Mouse (Mus musculus) ES-E14 (cell line): ENCODE measurements around the gene Strc. TPM values are rescaled to one million over a fixed set of nuclear protein-coding genes. Genes with fewer than 3 reads are reported as not detected.
A peak's percentile ranks its signal among the peaks of the same experiment; 100 is the strongest.

ENCODE experiments used
- DNase-seq: peaks from one replicate; pipeline ENCODE4 v3.0.0-alpha.2; 2013; ENCODE audit warnings: low read depth, low spot score
- H3K27ac ChIP-seq: 2 replicates; pipeline ENCODE4 v1.5.1; 2012; ENCODE audit warnings: low read depth, mild to moderate bottlenecking, low read length, moderate library complexity, mixed read lengths; ENCODE audit not compliant: poor library complexity, insufficient read depth, severe bottlenecking
- H3K36me3 ChIP-seq: 2 replicates; pipeline ENCODE4 v1.6.1; 2012; ENCODE audit warnings: mild to moderate bottlenecking, low read length, moderate library complexity, mixed read lengths; ENCODE audit not compliant: control insufficient read depth, poor library complexity, insufficient read depth, severe bottlenecking
- H3K4me1 ChIP-seq, 2 experiments: fragments of 150-350 bp in 1 of 2; sonication (generic) in 1 of 2; 2 replicates each; pipeline ENCODE4 v1.6.1; 2012; ENCODE audit warnings: low read length in 2 of 2, mild to moderate bottlenecking in 1 of 2, mixed read lengths in 1 of 2; ENCODE audit not compliant: control insufficient read depth in 2 of 2, insufficient read depth in 2 of 2, poor library complexity in 1 of 2
- H3K4me3 ChIP-seq, 2 experiments: fragments of 150-350 bp in 1 of 2; sonication (generic) in 1 of 2; 2 replicates each; pipeline ENCODE4 v1.5.1; 2012; ENCODE audit warnings: low read length in 2 of 2, low read depth in 1 of 2, mild to moderate bottlenecking in 1 of 2, mixed read lengths in 1 of 2; ENCODE audit not compliant: insufficient read depth in 1 of 2, poor library complexity in 1 of 2, severe bottlenecking in 1 of 2
- H3K9ac ChIP-seq: 2 replicates; pipeline ENCODE4 v1.6.1; 2012; ENCODE audit warnings: low read depth, mild to moderate bottlenecking, low read length, mixed read lengths; ENCODE audit not compliant: poor library complexity, insufficient read depth, severe bottlenecking
- H3K9me3 ChIP-seq: fragments of 150-350 bp; sonication (generic); 2 replicates; pipeline ENCODE4 v1.6.1; 2012; ENCODE audit warnings: low read depth, mild to moderate bottlenecking, low read length; ENCODE audit not compliant: control insufficient read depth, insufficient read depth
- CHD2 ChIP-seq: IDR thresholded peaks from 2 replicates; pipeline ENCODE4 v1.6.1; 2014; ENCODE audit warnings: mild to moderate bottlenecking, low read depth, low read length, inconsistent platforms
- HCFC1 ChIP-seq: IDR thresholded peaks from 2 replicates; pipeline ENCODE4 v1.6.1; 2012; ENCODE audit warnings: low read length, inconsistent platforms, borderline replicate concordance; ENCODE audit not compliant: insufficient read depth
- MAFK ChIP-seq: IDR thresholded peaks from 2 replicates; pipeline ENCODE4 v1.6.1; 2014; ENCODE audit warnings: mild to moderate bottlenecking, low read depth, low read length, inconsistent platforms; ENCODE audit not compliant: insufficient read depth
- ZC3H11A ChIP-seq: IDR thresholded peaks from 2 replicates; pipeline ENCODE4 v1.6.1; 2012; ENCODE audit warnings: low read depth, mild to moderate bottlenecking, inconsistent platforms, low read length, borderline replicate concordance
- ZNF384 ChIP-seq: IDR thresholded peaks from 2 replicates; pipeline ENCODE4 v1.6.1; 2012; ENCODE audit warnings: low read depth, low read length, inconsistent platforms
- in situ Hi-C, 2 experiments: fragments of 600-800 bp; cut with MboI; formaldehyde crosslinking; loops; one replicate each; pipeline ENCODE4 v1.15.1; 2025; ENCODE audit warnings: low sequenced_read_pairs in 2 of 2, inconsistent platforms in 1 of 2; ENCODE audit not compliant: unreplicated experiment in 2 of 2
- total RNA-seq: library from RNA; depleted of rRNA; stranded (reverse); fragments of 300-350 nt; gene quantifications from 2 replicates; pipeline ENCODE4 v1.2.3, GENCODE M21; 2012

Strc gene
- total RNA-seq, 1 experiment, result 0.09 TPM

DNA sequence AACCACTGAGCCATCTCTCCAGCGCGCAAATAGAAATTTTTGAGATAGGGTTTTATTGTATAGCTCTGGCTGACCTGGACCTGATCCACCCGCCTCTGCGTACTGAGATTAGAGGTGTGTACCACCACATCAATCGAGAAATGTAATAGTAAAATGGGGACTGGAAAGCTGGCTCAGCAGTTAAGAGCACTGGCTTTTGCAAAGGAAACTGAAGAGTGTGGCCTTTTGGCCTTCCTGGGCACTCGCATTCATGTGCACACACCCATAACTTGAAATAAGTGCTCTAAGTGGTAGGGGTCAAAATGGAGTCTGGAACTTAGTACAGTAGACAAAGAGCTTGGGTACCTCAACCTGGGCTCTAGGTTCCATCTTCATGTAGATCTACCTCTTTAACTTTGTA lies 29.4 kb upstream of the Strc start:
- H3K4me3 ChIP-seq, result no peak overlapping the region
- H3K9ac ChIP-seq, result no peak overlapping the region
- peaks cover 8% of the 10 kb centered on the region for H3K36me3 ChIP-seq

DNA sequence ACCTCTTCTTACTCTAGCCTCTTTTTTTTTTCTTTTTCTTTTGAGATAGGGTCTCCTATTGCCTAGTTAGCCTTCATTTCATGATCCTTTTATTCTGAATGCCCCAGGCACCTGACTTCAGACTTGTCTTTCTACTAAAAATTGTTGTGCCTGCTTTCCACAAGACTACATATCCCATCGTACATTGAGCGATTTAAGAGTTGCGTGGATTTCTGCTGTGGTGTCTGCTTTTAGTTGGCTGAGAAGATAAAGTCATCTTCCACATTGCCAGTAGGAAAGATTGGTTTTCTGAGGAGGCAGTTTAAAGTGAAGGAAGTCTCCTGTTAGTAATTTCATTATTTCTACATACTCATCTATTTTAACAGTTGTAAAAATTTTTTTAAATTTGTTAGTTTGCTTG lies 28.6 kb upstream of the Strc start:
- Histone ChIP-seq H3K36me3 (peaks cover 7% of the 10 kb centered on the region), H3K9ac (no peak overlapping the region; the same call in 1 of the 2 replicates), H3K4me1 (peaks cover 3 to 6% of the 10 kb centered on the region in 2 experiments; a peak in 3 of 4 replicates), H3K27ac (no peak overlapping the region), H3K9me3 (no peaks in the 10 kb centered on the region), H3K4me3 (peak overlapping the region in 1 of 2 experiments; percentile 25; a peak in 1 of 4 replicates)
- TF ChIP-seq CHD2, result no peak
- no peak for TF ChIP-seq ZNF384
- no peak for TF ChIP-seq MAFK
- TF ChIP-seq HCFC1, result no peak
- no peak for TF ChIP-seq ZC3H11A
- in situ Hi-C loops, result no loop called here
- DNase-seq, result no peak

More for the DNA sequence above, 29.4 kb upstream of the Strc start:
- H3K27ac ChIP-seq, result no peak overlapping the region
- H3K4me1 ChIP-seq, result peaks cover 3 to 6% of the 10 kb centered on the region in 2 experiments; a peak in 3 of 4 replicates
- in situ Hi-C loops, result no loop called here
- no peaks in the 10 kb centered on the region for H3K9me3 ChIP-seq
- TF ChIP-seq CHD2 (no peak), ZC3H11A (no peak), HCFC1 (no peak)
- no peak for DNase-seq

DNA sequence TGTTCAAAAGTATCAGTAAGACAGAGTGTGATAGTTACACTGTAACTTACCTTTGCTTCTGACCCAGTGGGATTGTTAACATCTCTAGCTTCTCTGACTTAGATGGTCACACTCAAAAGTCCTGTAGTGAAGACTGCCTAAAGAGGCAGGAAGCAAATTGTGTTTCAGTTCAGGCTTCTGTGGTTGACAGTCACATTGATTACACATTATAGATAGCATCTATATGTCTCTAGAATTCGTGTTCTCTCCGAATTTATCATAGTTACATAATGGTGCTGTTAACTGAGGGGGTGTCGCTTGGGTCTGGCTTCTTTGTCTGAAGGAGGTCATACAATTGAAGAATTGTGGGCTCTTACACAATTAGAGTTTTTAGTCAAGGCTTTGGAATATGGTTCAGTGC lies 28.1 kb upstream of the Strc start:
- Histone ChIP-seq H3K9ac (no peak overlapping the region), H3K4me1 (peaks cover 3 to 6% of the 10 kb centered on the region in 2 experiments; a peak in 3 of 4 replicates), H3K4me3 (peak overlapping the region; percentile 25 to 90; a peak in 3 of 4 replicates), H3K36me3 (peaks cover 5% of the 10 kb centered on the region), H3K9me3 (no peaks in the 10 kb centered on the region), H3K27ac (no peak overlapping the region)
- TF ChIP-seq ZNF384 (no peak), CHD2 (no peak), HCFC1 (no peak), MAFK (no peak), ZC3H11A (no peak)
- in situ Hi-C loops, result no loop called here
- DNase-seq, result no peak

DNA sequence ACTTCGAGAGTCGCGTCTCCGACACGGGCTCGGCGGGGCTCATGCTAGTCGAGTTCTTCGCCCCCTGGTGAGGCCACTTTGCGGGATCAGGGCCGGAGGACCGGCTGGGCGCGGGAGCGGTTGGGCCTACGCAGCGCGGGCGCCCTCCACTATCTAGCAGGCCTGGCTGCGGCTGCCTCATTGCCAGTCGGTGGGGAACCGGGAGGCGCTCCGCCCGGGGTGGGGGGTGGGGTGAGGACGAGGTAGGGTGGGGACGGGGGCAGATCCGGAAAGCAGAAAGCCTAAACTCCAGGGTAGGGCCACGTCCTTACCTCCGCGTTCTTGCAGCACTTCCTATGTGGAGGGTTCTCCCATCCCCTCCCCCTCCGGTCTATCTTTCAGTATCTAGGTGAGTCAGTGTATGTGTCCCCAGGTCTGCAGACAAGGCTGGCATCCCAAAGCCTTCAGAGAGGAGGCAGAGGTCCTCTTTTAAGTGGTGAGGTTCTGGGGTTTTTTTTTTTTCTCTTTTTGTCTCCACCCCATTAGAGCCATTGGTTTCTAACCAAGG lies 27.2 kb upstream of the Strc start:
- in situ Hi-C loops, result no loop called here
- H3K4me1 ChIP-seq, result peaks cover 3 to 6% of the 10 kb centered on the region in 2 experiments; a peak in 3 of 4 replicates
- no peak for TF ChIP-seq MAFK
- TF ChIP-seq ZC3H11A, result no peak
- no peak for TF ChIP-seq HCFC1
- TF ChIP-seq CHD2, result no peak
- peak; percentile 92 for TF ChIP-seq ZNF384
- no peaks in the 10 kb centered on the region for H3K9me3 ChIP-seq
- peak overlapping the region; percentile 99 for H3K9ac ChIP-seq
- H3K36me3 ChIP-seq, result peaks cover 5% of the 10 kb centered on the region
- peak overlapping the region; percentile 94 for H3K27ac ChIP-seq
- DNase-seq, result peak; percentile 47
- H3K4me3 ChIP-seq, result peak overlapping the region; percentile 90 to 99
